Mouse (Mus musculus) spleen, adult 2 months (tissue): ENCODE measurements around the gene Atp2c2. TPM values are rescaled to one million over a fixed set of nuclear protein-coding genes. Genes with fewer than 3 reads are reported as not detected.

ENCODE experiments used
- DNase-seq, 2 experiments: peaks; one replicate each; pipeline versions ENCODE4 v3.0.0 to v3.0.0-alpha.2; 2012 to 2021; ENCODE audit warnings: low spot score in 2 of 2, low read depth in 1 of 2
- H3K27ac ChIP-seq: fragments of 200-500 bp; 2 replicates; pipeline ENCODE4 v1.5.1; 2012; ENCODE audit warnings: low read length, inconsistent platforms; ENCODE audit not compliant: insufficient read depth
- H3K27me3 ChIP-seq: fragments of 200-500 bp; 2 replicates; pipeline ENCODE4 v1.6.1; 2012; ENCODE audit warnings: mild to moderate bottlenecking, moderate library complexity, low read length, inconsistent platforms; ENCODE audit not compliant: control insufficient read depth, insufficient read depth
- H3K36me3 ChIP-seq: fragments of 200-500 bp; 2 replicates; pipeline ENCODE4 v1.6.1; 2012; ENCODE audit warnings: mild to moderate bottlenecking, low read length, inconsistent platforms; ENCODE audit not compliant: control insufficient read depth, insufficient read depth
- H3K4me1 ChIP-seq: fragments of 200-500 bp; 2 replicates; pipeline ENCODE4 v1.6.1; 2011; ENCODE audit warnings: inconsistent platforms; ENCODE audit not compliant: control insufficient read depth, insufficient read depth, insufficient read length
- H3K4me3 ChIP-seq: fragments of 200-500 bp; 2 replicates; pipeline ENCODE4 v1.5.1; 2011; ENCODE audit warnings: mild to moderate bottlenecking, inconsistent platforms; ENCODE audit not compliant: insufficient read depth, insufficient read length; ENCODE audit errors: extremely low read depth
- CTCF ChIP-seq: fragments of 200-500 bp; IDR thresholded peaks from 2 replicates; pipeline ENCODE4 v1.5.1; 2011; ENCODE audit warnings: mild to moderate bottlenecking, inconsistent platforms; ENCODE audit not compliant: insufficient read depth, insufficient read length, insufficient replicate concordance; ENCODE audit errors: extremely low read depth
- POLR2A ChIP-seq: fragments of 200-500 bp; IDR thresholded peaks from 2 replicates; pipeline ENCODE4 v1.6.1; 2011; ENCODE audit warnings: low read depth, low read length, inconsistent platforms
- WGBS: fragments of 180-500 bp; shearing (Covaris S2); methylation state at CpG from one replicate; pipeline ENCODE4 v1.1.7; 2018; 5-methylcytosine and 5-hydroxymethylcytosine counted together
- polyA plus RNA-seq: library from polyadenylated mRNA; depleted of rRNA; stranded (reverse); fragments of >200 nt; gene quantifications from 2 replicates; pipeline ENCODE4 v1.2.3, GENCODE M21; 2012

Atp2c2 gene
- polyA plus RNA-seq, 1 experiment: 0.28 TPM

DNA sequence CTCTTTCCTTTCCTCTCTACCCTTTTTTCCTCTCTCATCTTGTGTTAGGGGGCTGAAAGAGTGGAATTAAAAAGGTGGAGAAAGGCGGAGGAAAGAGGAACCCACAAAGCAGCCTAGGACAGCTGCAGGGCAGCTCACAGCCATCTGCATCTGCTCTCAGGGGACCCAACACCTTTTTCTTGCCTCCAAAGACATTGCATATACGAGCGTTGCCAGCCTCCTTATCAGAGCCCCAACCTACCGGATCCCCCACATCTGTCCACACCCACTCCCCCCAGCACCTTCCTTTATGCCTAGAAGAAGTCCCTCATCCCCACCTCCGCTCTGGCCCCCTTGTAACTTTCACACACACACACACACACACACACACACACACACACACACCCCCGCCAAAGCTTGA, 83.8 kb downstream of the Atp2c2 start:
- H3K4me1 ChIP-seq: peaks cover 39% of the 10 kb centered on the region; the same call in 1 of the 2 replicates
- WGBS: 16% methylated on average over 6 of the region's 6 CpGs
- TF ChIP-seq CTCF (no peak), POLR2A (no peak)
- DNase-seq: no peak
- peak overlapping the region; percentile 92 for H3K27ac ChIP-seq
- no peaks in the 10 kb centered on the region for H3K27me3 ChIP-seq
- H3K4me3 ChIP-seq: peak overlapping the region; percentile 19; the same call in 1 of the 2 replicates
- H3K36me3 ChIP-seq: no peaks in the 10 kb centered on the region

DNA sequence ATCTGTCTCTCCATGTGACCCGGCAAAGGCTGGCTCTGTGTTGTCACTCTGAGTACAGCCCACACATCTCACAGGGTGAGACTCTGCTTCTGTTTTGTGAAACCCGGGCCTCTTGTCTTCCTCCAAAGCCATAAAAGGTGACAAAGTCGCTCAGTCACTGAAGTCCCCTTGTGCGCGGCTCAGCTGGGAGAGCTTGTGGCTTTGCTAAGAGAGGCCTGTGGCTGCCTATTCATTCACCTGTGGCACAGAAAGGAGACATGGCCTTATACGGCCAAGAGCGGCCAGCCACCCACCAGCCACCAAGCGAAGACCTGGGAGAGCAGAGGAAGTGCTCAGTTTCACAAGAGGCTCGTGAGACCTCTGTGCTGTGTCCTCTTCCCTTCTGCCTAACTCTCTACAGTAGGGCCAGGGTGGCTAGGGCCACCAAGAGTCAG, 84.3 kb downstream of the Atp2c2 start:
- Histone ChIP-seq H3K27ac (peak overlapping the region; percentile 92), H3K27me3 (no peaks in the 10 kb centered on the region), H3K4me1 (peaks cover 36% of the 10 kb centered on the region; the same call in 1 of the 2 replicates), H3K36me3 (no peaks in the 10 kb centered on the region), H3K4me3 (peak overlapping the region; percentile 19; the same call in 1 of the 2 replicates)
- TF ChIP-seq POLR2A: peak; percentile 60
- TF ChIP-seq CTCF: no peak
- WGBS: 6% methylated on average over 9 of the region's 9 CpGs
- DNase-seq: peak; percentile 76 to 85

DNA sequence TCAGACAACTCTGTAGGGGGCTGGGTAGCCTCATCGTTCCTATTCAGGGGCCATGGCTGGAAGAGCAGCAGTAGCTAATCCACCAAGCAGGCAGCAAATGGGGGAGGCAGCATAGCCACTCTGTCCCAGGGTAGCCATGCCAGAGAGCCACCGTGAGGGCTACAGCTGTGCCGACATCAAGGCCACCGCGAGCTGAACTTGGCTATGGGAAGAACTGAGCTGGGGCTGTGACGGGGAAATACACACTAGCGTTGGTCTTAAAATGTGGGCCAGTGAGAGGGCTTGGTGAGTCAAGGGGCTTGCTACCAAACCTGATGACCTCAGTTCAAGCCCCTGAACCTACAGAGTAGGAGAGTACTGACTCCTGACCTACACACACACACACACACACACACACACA, 84.9 kb downstream of the Atp2c2 start:
- Histone ChIP-seq H3K27me3 (no peaks in the 10 kb centered on the region), H3K4me3 (no peak overlapping the region), H3K36me3 (no peaks in the 10 kb centered on the region), H3K4me1 (peaks cover 38% of the 10 kb centered on the region; the same call in 1 of the 2 replicates), H3K27ac (peak overlapping the region; percentile 92)
- 51% methylated on average over 7 of the region's 7 CpGs for WGBS
- TF ChIP-seq POLR2A (no peak), CTCF (no peak)
- no peak for DNase-seq

DNA sequence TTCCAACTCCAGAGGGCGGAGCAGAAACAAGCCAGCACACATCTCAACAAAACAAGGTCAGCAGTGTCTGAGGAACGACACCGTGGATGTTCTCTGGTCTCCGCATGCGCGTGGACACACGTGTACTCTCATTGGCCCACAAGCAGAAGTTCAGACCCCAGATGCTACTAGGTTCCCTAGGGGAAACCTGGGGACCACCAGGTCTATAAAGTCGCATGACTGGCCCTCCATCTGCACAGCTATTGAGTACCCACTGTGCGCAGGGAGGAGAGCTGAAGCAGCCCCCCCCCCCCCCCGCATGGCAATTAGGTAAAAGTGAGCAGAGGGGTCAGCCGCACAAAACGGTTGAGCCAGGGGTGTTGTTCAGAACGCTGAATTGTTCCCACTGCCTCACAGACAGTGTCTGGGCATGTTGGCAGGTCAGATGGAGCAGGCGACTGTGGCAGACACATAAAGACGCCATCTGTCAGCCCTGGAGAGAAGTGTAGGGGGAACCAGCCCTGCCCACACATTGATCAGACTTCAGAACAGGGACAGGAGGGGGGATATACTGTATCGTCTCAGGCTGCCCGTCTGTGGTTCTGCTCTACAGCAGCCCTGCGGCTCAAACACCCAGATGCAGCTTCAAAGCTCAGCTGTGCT, 86.1 kb downstream of the Atp2c2 start:
- WGBS: 73% methylated on average over 18 of the region's 18 CpGs
- Histone ChIP-seq H3K4me1 (peaks cover 38% of the 10 kb centered on the region; the same call in 1 of the 2 replicates), H3K36me3 (no peaks in the 10 kb centered on the region), H3K27me3 (no peaks in the 10 kb centered on the region), H3K27ac (peak overlapping the region; percentile 34; the same call in 1 of the 2 replicates), H3K4me3 (no peak overlapping the region)
- DNase-seq: no peak
- TF ChIP-seq POLR2A (no peak), CTCF (no peak)

DNA sequence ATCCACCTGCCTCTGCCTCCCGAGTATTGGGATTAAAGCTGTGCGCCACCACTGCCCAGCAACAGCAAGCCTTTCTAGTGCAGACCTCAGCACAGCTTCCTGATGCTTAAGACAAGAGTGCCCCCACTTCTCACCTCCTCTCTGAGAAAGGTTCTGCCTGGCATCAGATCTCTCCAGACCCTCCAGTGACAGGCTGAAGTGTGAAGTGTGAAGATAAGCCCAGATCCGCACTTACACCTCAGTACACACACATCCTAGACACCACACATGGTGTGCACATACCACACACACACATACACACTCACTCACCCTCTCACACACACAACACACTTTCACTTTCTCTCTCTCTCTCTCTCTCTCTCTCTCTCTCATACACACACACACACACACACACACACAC, 87.1 kb downstream of the Atp2c2 start:
- H3K4me1 ChIP-seq: peaks cover 38% of the 10 kb centered on the region; the same call in 1 of the 2 replicates
- no peak for TF ChIP-seq CTCF
- no peak for TF ChIP-seq POLR2A
- 50% methylated on average over 3 of the region's 3 CpGs for WGBS

DNA sequence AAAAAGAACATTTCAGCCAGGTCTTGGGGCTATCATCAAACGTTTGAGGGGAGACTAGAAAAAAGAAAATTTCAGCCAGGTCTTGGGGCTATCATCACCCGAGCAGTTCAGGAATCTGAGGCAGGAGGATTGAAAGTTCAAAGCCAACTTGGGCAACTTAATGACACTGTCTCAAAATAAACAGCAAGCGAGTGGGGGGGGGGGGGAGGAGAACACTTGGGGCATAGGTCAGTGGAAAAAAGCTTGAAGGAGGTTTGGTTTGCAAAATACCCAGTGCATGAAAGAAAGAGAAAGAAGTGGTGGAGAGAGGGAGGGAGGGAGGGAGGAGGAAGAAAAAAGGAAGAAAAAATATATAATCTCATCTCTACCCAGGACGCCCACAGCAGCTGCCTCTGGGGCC, 87.5 kb downstream of the Atp2c2 start:
- peaks cover 38% of the 10 kb centered on the region; the same call in 1 of the 2 replicates for H3K4me1 ChIP-seq
- H3K27ac ChIP-seq: peak overlapping the region; percentile 54; the same call in 1 of the 2 replicates
- no peaks in the 10 kb centered on the region for H3K27me3 ChIP-seq
- H3K4me3 ChIP-seq: no peak overlapping the region
- no peak for DNase-seq
- TF ChIP-seq CTCF (no peak), POLR2A (no peak)
- 33% methylated on average over 4 of the region's 4 CpGs for WGBS
- H3K36me3 ChIP-seq: no peaks in the 10 kb centered on the region

More for the DNA sequence above, 87.1 kb downstream of the Atp2c2 start:
- Histone ChIP-seq H3K27me3 (no peaks in the 10 kb centered on the region), H3K36me3 (no peaks in the 10 kb centered on the region), H3K27ac (peak overlapping the region; percentile 41; the same call in 1 of the 2 replicates), H3K4me3 (no peak overlapping the region)
- no peak for DNase-seq

DNA sequence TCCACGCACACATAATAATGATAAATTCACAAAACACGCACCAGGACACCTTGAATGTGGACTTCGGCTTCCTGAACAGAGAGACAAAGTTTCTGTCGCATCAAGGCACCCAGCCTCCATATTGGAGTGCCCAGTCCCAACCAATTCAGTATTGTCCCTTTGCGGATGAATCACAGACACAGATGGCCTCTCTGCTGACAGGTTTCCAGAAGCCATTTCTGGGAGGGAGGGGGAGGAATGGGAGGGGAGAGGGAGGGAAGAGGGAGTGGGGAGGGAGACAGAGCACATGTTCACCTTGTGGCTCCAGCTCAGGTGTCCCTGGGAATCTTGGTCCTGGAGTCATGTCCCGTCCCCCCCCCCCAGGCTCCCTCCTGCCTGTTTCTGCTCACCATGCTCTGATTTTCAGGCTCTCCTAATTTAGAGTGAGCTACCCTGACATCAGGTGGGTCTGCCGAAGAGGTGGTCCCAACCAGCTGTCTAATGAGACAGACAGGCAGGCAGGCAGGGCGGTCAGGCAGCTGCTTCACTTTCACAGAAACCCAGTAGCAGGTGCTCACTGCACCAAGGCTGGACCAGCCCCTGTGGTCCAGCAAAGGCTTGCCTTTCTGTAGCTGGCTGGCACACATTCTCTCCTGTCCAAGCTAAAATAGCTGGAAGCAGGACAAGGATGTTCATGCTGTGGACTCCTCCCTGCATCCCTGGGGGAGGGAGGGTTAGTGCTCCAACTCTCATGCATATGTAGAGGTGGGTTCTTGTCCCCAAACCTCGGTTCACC, 89.0 kb downstream of the Atp2c2 start:
- H3K36me3 ChIP-seq: no peaks in the 10 kb centered on the region
- 83% methylated on average over 9 of the region's 9 CpGs for WGBS
- no peak for TF ChIP-seq CTCF
- no peak for TF ChIP-seq POLR2A
- H3K4me1 ChIP-seq: peaks cover 32% of the 10 kb centered on the region; the same call in 1 of the 2 replicates
- no peak overlapping the region for H3K4me3 ChIP-seq
- H3K27ac ChIP-seq: peak overlapping the region; percentile 65
- no peak for DNase-seq
- no peaks in the 10 kb centered on the region for H3K27me3 ChIP-seq
